Mouse (Mus musculus): ENCODE data around the gene Ramac. TPM values are rescaled to one million over a fixed set of nuclear protein-coding genes. Genes with fewer than 3 reads are reported as not detected.

Gene Ramac
- polyA plus RNA-seq, 1 experiment from 2014 or later, result 69.7 TPM

DNA sequence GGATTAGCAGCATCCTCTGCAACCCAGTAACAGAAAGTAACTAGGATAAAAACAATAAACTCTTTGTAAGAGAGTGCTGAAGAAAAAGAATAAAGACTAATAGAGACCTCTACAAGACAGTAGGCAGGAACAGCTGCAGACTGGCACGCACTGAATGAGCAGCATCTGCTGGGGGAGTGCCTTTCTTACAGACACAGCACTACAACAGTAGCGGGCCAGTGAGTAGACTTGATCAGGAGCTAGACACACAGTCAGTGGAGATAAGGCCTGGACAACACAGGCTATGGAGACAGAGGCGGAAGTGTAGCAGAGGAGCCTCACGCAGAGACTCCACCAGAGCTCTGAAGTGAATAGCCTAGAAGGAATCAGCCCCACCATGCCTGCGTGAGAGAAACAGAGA lies 43.3 kb downstream of the Ramac start:
- H3K27me3 ChIP-seq (replicated peaks), result no peaks in the 10 kb centered on the region
- peak; percentile 55; the same call in 1 of the 2 replicates for ATAC-seq

More for the DNA sequence above, 43.3 kb downstream of the Ramac start:
- H3K4me1 ChIP-seq, result peaks cover 6% of the 10 kb centered on the region
- no peaks in the 10 kb centered on the region for H3K9me3 ChIP-seq (replicated peaks)
- H3K9ac ChIP-seq, result peak overlapping the region; percentile 22; the same call in 1 of the 2 replicates
- peaks cover 42% of the 10 kb centered on the region for H3K36me3 ChIP-seq
- no peak overlapping the region for H3K4me2 ChIP-seq
- no peak overlapping the region for H3K4me3 ChIP-seq
- no peak overlapping the region for H3K27ac ChIP-seq
- WGBS (ENCODE audit: insufficient replicate concordance), result 63% methylated on average over 5 of the region's 5 CpGs

Other genes with a start within 250 kb of the Ramac start
- 0.05 and 0.06 TPM in 2 replicates for gene Fsd2, start 196.0 kb upstream of the Ramac start, polyA plus RNA-seq (2016; fragmentation: Nextera tagmentation; extraction: Ambion mirVana)
- 8.2 and 9.6 TPM in 2 replicates for gene Whamm, start 191.7 kb upstream of the Ramac start, polyA plus RNA-seq (2016; fragmentation: Nextera tagmentation; extraction: Ambion mirVana)
- gene Homer2, start 55.4 kb upstream of the Ramac start, polyA plus RNA-seq (2016; fragmentation: Nextera tagmentation; extraction: Ambion mirVana), result 8.8 and 10.0 TPM in 2 replicates
- gene 3110040N11Rik, start 26.6 kb downstream of the Ramac start, polyA plus RNA-seq (2016; fragmentation: Nextera tagmentation; extraction: Ambion mirVana), result 27.6 and 29.5 TPM in 2 replicates
- 39.6 and 41.1 TPM in 2 replicates for gene Btbd1, start 66.5 kb downstream of the Ramac start, polyA plus RNA-seq (2016; fragmentation: Nextera tagmentation; extraction: Ambion mirVana)
- not detected in 2 replicates for gene Gm10160, start 92.9 kb downstream of the Ramac start, polyA plus RNA-seq (2016; fragmentation: Nextera tagmentation; extraction: Ambion mirVana)
- gene Tm6sf1, start 96.1 kb downstream of the Ramac start, polyA plus RNA-seq (2016; fragmentation: Nextera tagmentation; extraction: Ambion mirVana), result 8.3 and 8.9 TPM in 2 replicates
- gene Hdgfl3, start 171.5 kb downstream of the Ramac start, polyA plus RNA-seq (2016; fragmentation: Nextera tagmentation; extraction: Ambion mirVana), result 2.0 and 2.5 TPM in 2 replicates
- 1.8 and 1.9 TPM in 2 replicates for gene Bnc1, start 229.4 kb downstream of the Ramac start, polyA plus RNA-seq (2016; fragmentation: Nextera tagmentation; extraction: Ambion mirVana)